Mouse (Mus musculus) thymus, postnatal 0 days (tissue): ENCODE measurements around the gene Lamc1. TPM values are rescaled to one million over a fixed set of nuclear protein-coding genes. Genes with fewer than 3 reads are reported as not detected.
A peak's percentile ranks its signal among the peaks of the same experiment; 100 is the strongest.

Experiments used
- DNase-seq: peaks from one replicate; pipeline ENCODE4 v3.0.0-alpha.2; 2015; ENCODE audit warnings: low spot score
- polyA plus RNA-seq: library from polyadenylated mRNA; unstranded; fragments of >200 nt; fragmentation: Nextera tagmentation; extraction: Ambion mirVana; gene quantifications from 2 replicates; pipeline ENCODE4 v1.2.1, GENCODE M21; 2015

The Lamc1 gene
- polyA plus RNA-seq, 1 experiment from 2014 or later = 14.4 TPM

GRCm38 (mm10) chr1:153266891-153267290 lies 65.7 kb downstream of the Lamc1 start:
- no peak for DNase-seq

GRCm38 (mm10) chr1:153265579-153265978 lies 67.0 kb downstream of the Lamc1 start:
- DNase-seq = no peak

GRCm38 (mm10) chr1:153265066-153265465 lies 67.5 kb downstream of the Lamc1 start:
- DNase-seq = no peak

GRCm38 (mm10) chr1:153259752-153260300 lies 72.8 kb downstream of the Lamc1 start:
- DNase-seq = no peak

- DNase-seq = peak; percentile 6
Measured at GRCm38 (mm10) chr1:153252540-153253210, 79.9 kb downstream of the Lamc1 start.

- DNase-seq = no peak
Measured at GRCm38 (mm10) chr1:153251590-153252206, 80.9 kb downstream of the Lamc1 start.

- no peak for DNase-seq
Measured at GRCm38 (mm10) chr1:153241346-153241745, 91.2 kb downstream of the Lamc1 start.

GRCm38 (mm10) chr1:153235576-153235975 lies 97.0 kb downstream of the Lamc1 start:
- no peak for DNase-seq

- no peak for DNase-seq
Measured at GRCm38 (mm10) chr1:153231681-153232080, 100.9 kb downstream of the Lamc1 start.

- no peak for DNase-seq
Measured at GRCm38 (mm10) chr1:153227916-153228315, 104.7 kb downstream of the Lamc1 start.

- no peak for DNase-seq
Measured at GRCm38 (mm10) chr1:153227096-153227495, 105.5 kb downstream of the Lamc1 start.

- no peak for DNase-seq
Measured at GRCm38 (mm10) chr1:153225786-153226725, 106.5 kb downstream of the Lamc1 start.

- DNase-seq = no peak
Measured at GRCm38 (mm10) chr1:153224331-153224730, 108.3 kb downstream of the Lamc1 start.

GRCm38 (mm10) chr1:153219376-153219775 lies 113.2 kb downstream of the Lamc1 start:
- DNase-seq = no peak

GRCm38 (mm10) chr1:153216516-153216915 lies 116.1 kb downstream of the Lamc1 start:
- DNase-seq = no peak

- DNase-seq = no peak
Measured at GRCm38 (mm10) chr1:153215676-153216075, 116.9 kb downstream of the Lamc1 start.

GRCm38 (mm10) chr1:153210992-153211391 lies 121.6 kb downstream of the Lamc1 start:
- DNase-seq = no peak

GRCm38 (mm10) chr1:153210198-153210597 lies 122.4 kb downstream of the Lamc1 start:
- no peak for DNase-seq

- DNase-seq = no peak
Measured at GRCm38 (mm10) chr1:153202195-153202594, 130.4 kb downstream of the Lamc1 start.

- no peak for DNase-seq
Measured at GRCm38 (mm10) chr1:153201448-153201847, 131.1 kb downstream of the Lamc1 start.

GRCm38 (mm10) chr1:153197316-153197850 lies 135.2 kb downstream of the Lamc1 start:
- DNase-seq = peak; percentile 25
